Comparison of ENCODE assay signal across 10 mouse cellular contexts in genomic region chr19:23898501-23898900, GRCm38 (mm10).
DNase-seq lines count a peak whose midpoint lies in the region; ATAC-seq lines count a peak whose summit lies in the region.
"Had no signal": no experiment of that assay in that cellular context is flagged by ENCODE, and none has a peak within 500 bp of the region (broad histone marks: within the 10 kb centered on the region; RNA-seq: fewer than 3 reads in every experiment).

No protein-coding gene starts in this region.

- no peaks in the 10 kb centered on the region for H3K9me3 ChIP-seq in hindbrain, embryonic 11.5 days (ENCODE audit: control insufficient read depth, low read length)
- no peaks in the 10 kb centered on the region for H3K9me3 ChIP-seq in hindbrain, embryonic 12.5 days (replicated peaks)
- no peaks in the 10 kb centered on the region for H3K9me3 ChIP-seq in forebrain, embryonic 16.5 days (ENCODE audit: control insufficient read depth, low read length)
- no peaks in the 10 kb centered on the region for H3K9me3 ChIP-seq in neural tube, embryonic 12.5 days
- H3K9me3 ChIP-seq: intestine, embryonic 15.5 days had no signal

- H3K9ac ChIP-seq in hindbrain, embryonic 11.5 days (ENCODE audit: low read depth, low read length): no peak overlapping the region
- H3K9ac ChIP-seq in hindbrain, embryonic 12.5 days: no peak overlapping the region
- no peak overlapping the region for H3K9ac ChIP-seq in forebrain, embryonic 16.5 days (replicated peaks; ENCODE audit: low read depth, low read length)
- H3K9ac ChIP-seq in neural tube, embryonic 12.5 days: no peak overlapping the region
- H3K9ac ChIP-seq: intestine, embryonic 15.5 days had no signal

- ATAC-seq in hindbrain, embryonic 11.5 days (ENCODE audit: low FRiP score): 0 out of 2 replicates have a peak, but pooled peaks have one; percentile 67
- ATAC-seq in hindbrain, embryonic 12.5 days (ENCODE audit: low FRiP score): no peak
- peak; percentile 41; the same call in 1 of the 2 replicates for ATAC-seq in forebrain, embryonic 16.5 days
- ATAC-seq in neural tube, embryonic 12.5 days (ENCODE audit: low FRiP score, low read depth): no peak
- ATAC-seq: intestine, embryonic 15.5 days had no signal

- no peak overlapping the region for H3K4me3 ChIP-seq in hindbrain, embryonic 11.5 days (ENCODE audit: low read depth, low read length)
- H3K4me3 ChIP-seq in hindbrain, embryonic 12.5 days: no peak overlapping the region
- H3K4me3 ChIP-seq in forebrain, embryonic 16.5 days (replicated peaks; ENCODE audit: low read length): no peak overlapping the region
- no peak overlapping the region for H3K4me3 ChIP-seq in neural tube, embryonic 12.5 days
- H3K4me3 ChIP-seq: intestine, embryonic 15.5 days had no signal

- WGBS in hindbrain, embryonic 11.5 days: 48% methylated on average over 11 of the region's 11 CpGs
- 38% methylated on average over 11 of the region's 11 CpGs for WGBS in hindbrain, embryonic 12.5 days
- WGBS in forebrain, embryonic 16.5 days: 41% methylated on average over 11 of the region's 11 CpGs
- WGBS in neural tube, embryonic 12.5 days: 19% methylated on average over 11 of the region's 11 CpGs

- peak; percentile 28 for DNase-seq in hindbrain, embryonic 11.5 days (ENCODE audit: low spot score)
- DNase-seq in R1 (ENCODE audit: low read depth, low spot score): peak; percentile 80
- DNase-seq in gastrocnemius, postnatal 10 days: no peak
- no peak for DNase-seq in lung, postnatal 14 days
- DNase-seq in kidney, postnatal 36 days: no peak
- DNase-seq: left cerebral cortex, postnatal 4 days had no signal

- no peak overlapping the region for H3K27ac ChIP-seq in hindbrain, embryonic 11.5 days (ENCODE audit: low read depth, low read length)
- no peak overlapping the region for H3K27ac ChIP-seq in hindbrain, embryonic 12.5 days
- H3K27ac ChIP-seq in forebrain, embryonic 16.5 days (ENCODE audit: low read length): no peak overlapping the region
- H3K27ac ChIP-seq in neural tube, embryonic 12.5 days: no peak overlapping the region
- H3K27ac ChIP-seq: intestine, embryonic 15.5 days had no signal

- no peaks in the 10 kb centered on the region for H3K36me3 ChIP-seq in hindbrain, embryonic 11.5 days (ENCODE audit: control insufficient read depth, insufficient read depth, low read length)
- H3K36me3 ChIP-seq in hindbrain, embryonic 12.5 days: no peaks in the 10 kb centered on the region
- H3K36me3 ChIP-seq in forebrain, embryonic 16.5 days (ENCODE audit: control insufficient read depth, insufficient read depth): no peaks in the 10 kb centered on the region
- H3K36me3 ChIP-seq in neural tube, embryonic 12.5 days: no peaks in the 10 kb centered on the region
- H3K36me3 ChIP-seq: intestine, embryonic 15.5 days had no signal

- no peak overlapping the region for H3K4me2 ChIP-seq in hindbrain, embryonic 11.5 days (replicated peaks; ENCODE audit: low read depth, low read length)
- no peak overlapping the region for H3K4me2 ChIP-seq in hindbrain, embryonic 12.5 days (replicated peaks)
- H3K4me2 ChIP-seq in forebrain, embryonic 16.5 days (ENCODE audit: low read length): no peak overlapping the region
- 0 out of 2 replicates have a peak overlapping the region, but pooled peaks have one; percentile 7 for H3K4me2 ChIP-seq in neural tube, embryonic 12.5 days (replicated peaks)
- H3K4me2 ChIP-seq: intestine, embryonic 15.5 days had no signal

- H3K27me3 ChIP-seq in hindbrain, embryonic 11.5 days (ENCODE audit: control insufficient read depth, insufficient read depth, low read length): peaks cover 9% of the 10 kb centered on the region
- peaks cover 18% of the 10 kb centered on the region for H3K27me3 ChIP-seq in hindbrain, embryonic 12.5 days
- peaks cover 5% of the 10 kb centered on the region; the same call in 1 of the 2 replicates for H3K27me3 ChIP-seq in forebrain, embryonic 16.5 days (replicated peaks; ENCODE audit: control insufficient read depth, insufficient read depth, low read length)
- H3K27me3 ChIP-seq in neural tube, embryonic 12.5 days (replicated peaks): peaks cover 11% of the 10 kb centered on the region

- 0 out of 2 replicates have a peak, but pooled peaks cover 4% of the 10 kb centered on the region for H3K4me1 ChIP-seq in hindbrain, embryonic 11.5 days (replicated peaks; ENCODE audit: control insufficient read depth, insufficient read depth, low read length)
- H3K4me1 ChIP-seq in hindbrain, embryonic 12.5 days: peaks cover 17% of the 10 kb centered on the region
- H3K4me1 ChIP-seq in forebrain, embryonic 16.5 days (replicated peaks; ENCODE audit: control insufficient read depth, insufficient read depth, low read length): peaks cover 7% of the 10 kb centered on the region
- peaks cover 16% of the 10 kb centered on the region; the same call in 1 of the 2 replicates for H3K4me1 ChIP-seq in neural tube, embryonic 12.5 days

Comparison
In these comparisons a context has a peak if more than half of its experiments do, and no peak if none do; other contexts are left out.
1. ATAC-seq: peak in hindbrain, embryonic 11.5 days (single experiment) and forebrain, embryonic 16.5 days (single experiment); none in hindbrain, embryonic 12.5 days (single experiment) and neural tube, embryonic 12.5 days (single experiment).
2. DNase-seq: peak in hindbrain, embryonic 11.5 days (single experiment) and R1 (single experiment); none in gastrocnemius, postnatal 10 days (single experiment), lung, postnatal 14 days (single experiment) and kidney, postnatal 36 days (0 of 2).